Comparison of ENCODE assay signal across 9 mouse cellular contexts in the genomic region with DNA sequence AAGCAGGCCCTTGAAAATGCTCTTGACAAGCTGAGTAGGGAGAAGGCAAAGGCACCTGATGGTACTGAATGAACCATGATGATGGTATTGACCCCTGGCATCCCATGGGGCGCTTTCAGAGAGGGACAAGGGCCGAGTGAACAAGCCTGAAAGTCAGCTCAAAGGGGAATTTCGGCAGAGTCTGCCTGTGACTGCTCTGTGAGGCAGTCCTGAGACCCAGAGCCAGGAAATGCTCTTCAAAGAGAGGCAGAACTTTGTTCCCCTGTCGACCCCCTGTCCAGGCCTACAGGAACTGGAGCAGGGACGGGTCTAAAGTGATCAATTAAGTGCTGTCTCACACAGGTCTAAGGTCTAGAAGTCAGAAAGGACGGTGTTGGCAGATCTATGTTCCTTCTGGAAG. TPM values are rescaled to one million over a fixed set of nuclear protein-coding genes. Genes with fewer than 3 reads are reported as not detected.
DNase-seq lines count a peak whose midpoint lies in the region; ATAC-seq lines count a peak whose summit lies in the region.
"Had no signal": no experiment of that assay in that cellular context is flagged by ENCODE, and none has a peak within 500 bp of the region (broad histone marks: within the 10 kb centered on the region; RNA-seq: fewer than 3 reads in every experiment).

No protein-coding gene starts in this region.

- no peak for ATAC-seq in neural tube, embryonic 13.5 days (ENCODE audit: low read depth)
- ATAC-seq in heart, embryonic 14.5 days (ENCODE audit: insufficient number of reproducible peaks, insufficient read depth, low FRiP score, low read depth): no peak
- no peak for ATAC-seq in stomach, embryonic 14.5 days (ENCODE audit: insufficient number of reproducible peaks, insufficient read depth, low FRiP score, low read depth)

- no peaks in the 10 kb centered on the region for H3K27me3 ChIP-seq in neural tube, embryonic 13.5 days
- H3K27me3 ChIP-seq in heart, embryonic 14.5 days (ENCODE audit: control insufficient read depth, insufficient read depth, low read length): no peaks in the 10 kb centered on the region
- H3K27me3 ChIP-seq in stomach, embryonic 14.5 days (ENCODE audit: control insufficient read depth, insufficient read depth, low read length): no peaks in the 10 kb centered on the region

- 37% methylated on average over 6 of the region's 6 CpGs for WGBS in neural tube, embryonic 13.5 days
- WGBS in heart, embryonic 14.5 days: 39% methylated on average over 6 of the region's 6 CpGs
- 32% methylated on average over 6 of the region's 6 CpGs for WGBS in stomach, embryonic 14.5 days

- H3K4me2 ChIP-seq in neural tube, embryonic 13.5 days: no peak overlapping the region
- H3K4me2 ChIP-seq in heart, embryonic 14.5 days (ENCODE audit: low read length): peak overlapping the region; percentile 53
- no peak overlapping the region for H3K4me2 ChIP-seq in stomach, embryonic 14.5 days (replicated peaks; ENCODE audit: low read depth, low read length)

- H3K4me1 ChIP-seq in neural tube, embryonic 13.5 days (replicated peaks): peaks cover 19% of the 10 kb centered on the region
- peaks cover 17 to 37% of the 10 kb centered on the region in 2 experiments for H3K4me1 ChIP-seq in heart, embryonic 14.5 days (ENCODE audit: control insufficient read depth in 2 of 2, insufficient read depth in 2 of 2, low read length in 2 of 2)
- H3K4me1 ChIP-seq in stomach, embryonic 14.5 days (ENCODE audit: control insufficient read depth, insufficient read depth, low read length): peaks cover 19% of the 10 kb centered on the region; the same call in 1 of the 2 replicates

- no peak overlapping the region for H3K9ac ChIP-seq in neural tube, embryonic 13.5 days
- peak overlapping the region; percentile 52; the same call in 1 of the 2 replicates for H3K9ac ChIP-seq in heart, embryonic 14.5 days (ENCODE audit: low read length)
- H3K9ac ChIP-seq in stomach, embryonic 14.5 days (replicated peaks; ENCODE audit: low read depth, low read length): no peak overlapping the region

- no peaks in the 10 kb centered on the region for H3K36me3 ChIP-seq in neural tube, embryonic 13.5 days
- H3K36me3 ChIP-seq in heart, embryonic 14.5 days (ENCODE audit: control insufficient read depth, insufficient read depth, low read length): no peaks in the 10 kb centered on the region
- no peaks in the 10 kb centered on the region for H3K36me3 ChIP-seq in stomach, embryonic 14.5 days (ENCODE audit: control insufficient read depth, insufficient read depth, low read length)

- H3K9me3 ChIP-seq in neural tube, embryonic 13.5 days: no peaks in the 10 kb centered on the region
- no peaks in the 10 kb centered on the region for H3K9me3 ChIP-seq in heart, embryonic 14.5 days (ENCODE audit: control insufficient read depth, low read length)
- H3K9me3 ChIP-seq in stomach, embryonic 14.5 days (ENCODE audit: control insufficient read depth, low read depth, low read length): no peaks in the 10 kb centered on the region

- H3K4me3 ChIP-seq in neural tube, embryonic 13.5 days: no peak overlapping the region
- H3K4me3 ChIP-seq in heart, embryonic 14.5 days (ENCODE audit: control insufficient read depth in 1 of 2, insufficient read depth in 1 of 2, low read depth in 1 of 2, low read length in 2 of 2): no peak overlapping the region
- H3K4me3 ChIP-seq in stomach, embryonic 14.5 days (ENCODE audit: low read depth, low read length): no peak overlapping the region

- H3K27ac ChIP-seq in neural tube, embryonic 13.5 days (replicated peaks): 0 out of 2 replicates have a peak overlapping the region, but pooled peaks have one; percentile 4
- peak overlapping the region; percentile 36 to 85 for H3K27ac ChIP-seq in heart, embryonic 14.5 days (replicated peaks in 1 of 2; ENCODE audit: control insufficient read depth in 1 of 2, insufficient read depth in 1 of 2, low read depth in 2 of 2, low read length in 2 of 2)
- peak overlapping the region; percentile 16; the same call in 1 of the 2 replicates for H3K27ac ChIP-seq in stomach, embryonic 14.5 days (ENCODE audit: low read length)

- no peak for DNase-seq in neural tube, embryonic 10.5 days (ENCODE audit: extremely low spot score, low spot score)
- DNase-seq in kidney, postnatal 14 days: peak; percentile 48
- DNase-seq in urinary bladder, postnatal 25 days (ENCODE audit: low spot score): no peak
- DNase-seq in cerebellum, postnatal 10 days: no peak
- DNase-seq in left cerebral cortex, adult 9 months (ENCODE audit: low spot score in 2 of 2): no peak
- DNase-seq: right cerebral cortex, postnatal 25 days had no signal

RNA-seq across cellular contexts. Expression of a gene that starts 10.3 kb away (rescaled TPM):
- 7.1 and 9.7 TPM in 2 replicates for polyA plus RNA-seq in neural tube, embryonic 13.5 days (2015; fragmentation: Nextera tagmentation; extraction: Ambion mirVana)
- polyA plus RNA-seq in heart, embryonic 14.5 days (2014; fragmentation: Nextera tagmentation; extraction: Ambion mirVana): 11.4 and 16.0 TPM in 2 replicates
- 9.7 and 11.1 TPM in 2 replicates for polyA plus RNA-seq in stomach, embryonic 14.5 days (2014; fragmentation: Nextera tagmentation; extraction: Ambion mirVana)

Comparison
In these comparisons a context has a peak if more than half of its experiments do, and no peak if none do; other contexts are left out.
1. H3K27ac ChIP-seq: peak in every context shown above with its lines; median percentile 60 in heart, embryonic 14.5 days; 16 in stomach, embryonic 14.5 days; 4 in neural tube, embryonic 13.5 days.